Mouse (Mus musculus) erythroblast, embryonic 14.5 days (primary cell): Measurements from ENCODE around the gene Prokr2.

ENCODE experiments used
- GATA1 ChIP-seq: IDR thresholded peaks from 2 replicates; pipeline ENCODE4 v1.6.1; 2012; ENCODE audit warnings: low read length, inconsistent platforms, mixed read lengths
- TAL1 ChIP-seq: IDR thresholded peaks from 3 replicates; pipeline ENCODE4 v1.6.1; 2012; ENCODE audit warnings: low read length, inconsistent platforms, mixed read lengths

DNA sequence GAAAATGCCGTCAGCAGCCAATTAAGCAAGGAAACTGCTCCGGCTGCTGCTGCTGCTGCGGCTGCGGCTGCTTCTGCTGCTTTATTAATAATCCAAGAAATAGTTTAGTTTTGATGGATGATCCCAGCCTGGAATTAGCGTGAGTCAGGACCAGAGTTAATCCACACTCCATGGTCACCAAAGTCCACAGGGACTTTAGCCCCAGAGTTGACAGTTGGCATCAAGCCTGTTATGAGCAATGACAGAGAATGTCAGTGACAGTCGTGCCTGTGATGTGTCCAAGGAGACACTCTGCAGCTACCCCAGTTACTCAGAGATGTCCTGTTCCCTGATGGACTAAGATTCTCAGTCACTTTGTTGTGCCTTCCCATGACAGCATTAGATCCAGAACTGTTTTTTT is 40.3 kb upstream of the Prokr2 start:
- TF ChIP-seq TAL1 = no peak
- no peak for TF ChIP-seq GATA1
